9 mouse cellular contexts compared by ENCODE assay signal in genomic region chr5:91518302-91518790, GRCm38 (mm10). TPM values are rescaled to one million over a fixed set of nuclear protein-coding genes. Genes with fewer than 3 reads are reported as not detected.
A peak's percentile ranks its signal among the peaks of the same experiment; 100 is the strongest.
DNase-seq lines count a peak whose midpoint lies in the region; ATAC-seq and TF ChIP-seq lines count a peak whose summit lies in the region.
"Had no signal": no experiment of that assay in that cellular context is flagged by ENCODE, and none has a peak within 500 bp of the region (broad histone marks: within the 10 kb centered on the region; RNA-seq: fewer than 3 reads in every experiment).

No protein-coding gene starts in this region.

- 2% methylated on average over 16 of the region's 16 CpGs for WGBS in heart, embryonic 15.5 days
- WGBS in liver, embryonic 13.5 days (ENCODE audit: insufficient replicate concordance), result 3% methylated on average over 16 of the region's 16 CpGs
- 2% methylated on average over 16 of the region's 16 CpGs for WGBS in stomach, postnatal 0 days

- H3K4me2 ChIP-seq in heart, embryonic 15.5 days, result peak overlapping the region; percentile 83
- H3K4me2 ChIP-seq in liver, embryonic 13.5 days, result peak overlapping the region; percentile 76
- peak overlapping the region; percentile 63 for H3K4me2 ChIP-seq in stomach, postnatal 0 days (replicated peaks; ENCODE audit: low read depth)

- H3K27ac ChIP-seq in heart, embryonic 15.5 days, result peak overlapping the region; percentile 76
- no peak overlapping the region for H3K27ac ChIP-seq in liver, embryonic 13.5 days
- peak overlapping the region; percentile 70 for H3K27ac ChIP-seq in stomach, postnatal 0 days (replicated peaks)

- no peak for ATAC-seq in heart, embryonic 15.5 days (replicated peaks; ENCODE audit: insufficient number of reproducible peaks, insufficient read depth, low FRiP score, low read depth)
- ATAC-seq in liver, embryonic 13.5 days (ENCODE audit: low read depth), result no peak
- ATAC-seq in stomach, postnatal 0 days (ENCODE audit: low FRiP score, low TSS enrichment), result no peak

- H3K9me3 ChIP-seq in heart, embryonic 15.5 days (replicated peaks), result no peaks in the 10 kb centered on the region
- H3K9me3 ChIP-seq in liver, embryonic 13.5 days (replicated peaks), result no peaks in the 10 kb centered on the region
- H3K9me3 ChIP-seq in stomach, postnatal 0 days (ENCODE audit: control insufficient read depth, low read length), result no peaks in the 10 kb centered on the region

- H3K9ac ChIP-seq in heart, embryonic 15.5 days, result peak overlapping the region; percentile 75
- peak overlapping the region; percentile 39; the same call in 1 of the 2 replicates for H3K9ac ChIP-seq in liver, embryonic 13.5 days
- H3K9ac ChIP-seq in stomach, postnatal 0 days (ENCODE audit: low read length), result peak overlapping the region; percentile 53

- H3K27me3 ChIP-seq in heart, embryonic 15.5 days, result no peaks in the 10 kb centered on the region
- peaks cover 21% of the 10 kb centered on the region for H3K27me3 ChIP-seq in liver, embryonic 13.5 days
- no peaks in the 10 kb centered on the region for H3K27me3 ChIP-seq in stomach, postnatal 0 days (ENCODE audit: control insufficient read depth, insufficient read depth, low read length)
- H3K27me3 ChIP-seq: CH12.LX had no signal

- no peak for TF ChIP-seq CTCF in stomach, postnatal 0 days (IDR thresholded peaks at IDR 0.05; ENCODE audit: low read depth)

- no peak for TF ChIP-seq EP300 in stomach, postnatal 0 days (optimal IDR thresholded peaks at IDR 0.05)

- peak; percentile 89 for DNase-seq in heart, adult 11 months
- no peak for DNase-seq in heart, adult 8-10 months (ENCODE audit: low spot score)
- peak; percentile 29 for DNase-seq in ZHBTc4 (ENCODE audit: low read depth, low spot score)
- DNase-seq in liver, embryonic 13.5 days, result no peak
- peak; percentile 26 for DNase-seq in stomach, postnatal 0 days (ENCODE audit: low spot score)
- no peak for DNase-seq in layer of hippocampus, postnatal 14 days (ENCODE audit: low spot score in 2 of 2)
- no peak for DNase-seq in right cerebral cortex, postnatal 4 days

- H3K36me3 ChIP-seq in heart, embryonic 15.5 days, result no peaks in the 10 kb centered on the region
- H3K36me3 ChIP-seq in liver, embryonic 13.5 days, result no peaks in the 10 kb centered on the region
- no peaks in the 10 kb centered on the region for H3K36me3 ChIP-seq in stomach, postnatal 0 days (ENCODE audit: control insufficient read depth, insufficient read depth, low read length)

- peaks cover 31% of the 10 kb centered on the region for H3K4me1 ChIP-seq in heart, embryonic 15.5 days (replicated peaks)
- H3K4me1 ChIP-seq in liver, embryonic 13.5 days (replicated peaks), result peaks cover 19% of the 10 kb centered on the region
- no peaks in the 10 kb centered on the region for H3K4me1 ChIP-seq in stomach, postnatal 0 days (replicated peaks; ENCODE audit: control insufficient read depth, insufficient read depth)

- H3K4me3 ChIP-seq in heart, embryonic 15.5 days, result peak overlapping the region; percentile 78
- peak overlapping the region; percentile 56 for H3K4me3 ChIP-seq in liver, embryonic 13.5 days (replicated peaks)
- peak overlapping the region; percentile 69 for H3K4me3 ChIP-seq in stomach, postnatal 0 days (ENCODE audit: low read depth, low read length)

RNA-seq across cellular contexts. Expression of gene Parm1, which starts 0.9 kb away (rescaled TPM):
- 10 to 100 TPM; 49.1 to 68.8 (median 60.6) TPM for total RNA-seq in heart, adult 8-10 months (2022)
- 27.1 and 29.7 TPM in 2 replicates for polyA plus RNA-seq in heart, embryonic 15.5 days (2015; fragmentation: Nextera tagmentation; extraction: Ambion mirVana)
- polyA plus RNA-seq in liver, embryonic 13.5 days (2015; fragmentation: Nextera tagmentation; extraction: Ambion mirVana), result 1.6 and 1.9 TPM in 2 replicates
- polyA plus RNA-seq in stomach, postnatal 0 days (2015; fragmentation: Nextera tagmentation; extraction: Ambion mirVana), result 24.7 and 26.2 TPM in 2 replicates
- total RNA-seq in layer of hippocampus, postnatal 14 days (2021), result 10 to 100 TPM; 27.7 to 31.3 TPM

Comparison
In these comparisons a context has a peak if more than half of its experiments do, and no peak if none do; other contexts are left out.
1. DNase-seq: peak in heart, adult 11 months (single experiment), ZHBTc4 (single experiment) and stomach, postnatal 0 days (single experiment); none in heart, adult 8-10 months (single experiment), liver, embryonic 13.5 days (single experiment), layer of hippocampus, postnatal 14 days (0 of 2) and right cerebral cortex, postnatal 4 days (single experiment).
2. Peak in every context shown above with its lines, with median percentiles within 50 percentile points of each other: H3K4me2 ChIP-seq, H3K4me3 ChIP-seq and H3K9ac ChIP-seq.